Mouse (Mus musculus) lung, postnatal 0 days (tissue): Measurements from ENCODE around the gene Pkn2. TPM values are rescaled to one million over a fixed set of nuclear protein-coding genes. Genes with fewer than 3 reads are reported as not detected.

Experiments
- ATAC-seq: fragments of 200-750 bp; cut with Nextera tagmentation; 2 replicates; pipeline ENCODE4 v1.8.0; 2017; ENCODE audit warnings: moderate library complexity
- DNase-seq: peaks from one replicate; pipeline ENCODE4 v3.0.0-alpha.2; 2016; ENCODE audit warnings: low spot score
- H3K27ac ChIP-seq: fragments of 300-500 bp; sonication (generic); 2 replicates; pipeline ENCODE4 v1.5.1; 2014; ENCODE audit warnings: antibody characterized with exemption, mild to moderate bottlenecking, low read length, mixed read lengths
- H3K27me3 ChIP-seq: fragments of 300-500 bp; sonication (generic); replicated peaks from 2 replicates; pipeline ENCODE4 v1.6.1; 2014; ENCODE audit warnings: low read length, mixed read lengths; ENCODE audit not compliant: insufficient read depth
- H3K36me3 ChIP-seq: fragments of 300-500 bp; sonication (generic); 2 replicates; pipeline ENCODE4 v1.6.1; 2014; ENCODE audit warnings: low read length, mixed read lengths; ENCODE audit not compliant: insufficient read depth
- H3K4me1 ChIP-seq: fragments of 300-500 bp; sonication (generic); 2 replicates; pipeline ENCODE4 v1.6.1; 2014; ENCODE audit warnings: antibody characterized with exemption, low read depth, low read length, mixed read lengths; ENCODE audit not compliant: insufficient read depth
- H3K4me2 ChIP-seq: fragments of 300-500 bp; sonication (generic); replicated peaks from 2 replicates; pipeline ENCODE4 v1.6.1; 2014; ENCODE audit warnings: low read depth, mild to moderate bottlenecking, low read length, moderate library complexity, mixed read lengths
- H3K4me3 ChIP-seq: fragments of 300-500 bp; sonication (generic); 2 replicates; pipeline ENCODE4 v1.5.1; 2014; ENCODE audit warnings: low read depth, low read length
- H3K9ac ChIP-seq: fragments of 300-500 bp; sonication (generic); replicated peaks from 2 replicates; pipeline ENCODE4 v1.6.1; 2014; ENCODE audit warnings: low read depth, mild to moderate bottlenecking
- H3K9me3 ChIP-seq: fragments of 300-500 bp; sonication (generic); 2 replicates; pipeline ENCODE4 v1.6.1; 2016; ENCODE audit warnings: low read length, mixed read lengths
- CTCF ChIP-seq: IDR thresholded peaks from 2 replicates; pipeline ENCODE4 v1.5.1; 2016; ENCODE audit warnings: antibody characterized with exemption, mild to moderate bottlenecking
- EP300 ChIP-seq: IDR thresholded peaks from 2 replicates; pipeline ENCODE4 v1.6.1; 2016; ENCODE audit warnings: antibody characterized with exemption, mild to moderate bottlenecking, control low read depth
- WGBS: fragments of 180-500 bp; shearing (Covaris S2); extraction: QIAGEN DNeasy Blood & Tissue Kit; methylation state at CpG from one replicate; pipeline ENCODE4 v1.1.7; 2014; 5-methylcytosine and 5-hydroxymethylcytosine counted together
- polyA plus RNA-seq: library from polyadenylated mRNA; unstranded; fragments of >200 nt; fragmentation: Nextera tagmentation; extraction: Ambion mirVana; gene quantifications from 2 replicates; pipeline ENCODE4 v1.2.1, GENCODE M21; 2015

Gene Pkn2
- polyA plus RNA-seq, 1 experiment from 2014 or later = 57.5 TPM

GRCm38 (mm10) chr3:142743973-142744898, 137.6 kb downstream of the Pkn2 start:
- Histone ChIP-seq H3K4me3 (no peak overlapping the region), H3K4me1 (no peaks in the 10 kb centered on the region), H3K27ac (no peak overlapping the region), H3K27me3 (no peaks in the 10 kb centered on the region), H3K36me3 (no peaks in the 10 kb centered on the region), H3K9me3 (no peaks in the 10 kb centered on the region), H3K4me2 (no peak overlapping the region), H3K9ac (no peak overlapping the region)
- no peak for TF ChIP-seq EP300
- TF ChIP-seq CTCF = peak; percentile 90
- no peak for ATAC-seq
- peak; percentile 84 for DNase-seq
- WGBS = 58% methylated on average over 21 of the region's 21 CpGs

Other genes with a start within 250 kb of the Pkn2 start
- gene Kyat3, start 181.0 kb downstream of the Pkn2 start, polyA plus RNA-seq = 4.6 and 5.7 TPM in 2 replicates
- gene Gtf2b, start 117.0 kb downstream of the Pkn2 start, polyA plus RNA-seq = 79.6 and 80.0 TPM in 2 replicates